Mouse (Mus musculus): ENCODE data around the gene Gar1.

DNA sequence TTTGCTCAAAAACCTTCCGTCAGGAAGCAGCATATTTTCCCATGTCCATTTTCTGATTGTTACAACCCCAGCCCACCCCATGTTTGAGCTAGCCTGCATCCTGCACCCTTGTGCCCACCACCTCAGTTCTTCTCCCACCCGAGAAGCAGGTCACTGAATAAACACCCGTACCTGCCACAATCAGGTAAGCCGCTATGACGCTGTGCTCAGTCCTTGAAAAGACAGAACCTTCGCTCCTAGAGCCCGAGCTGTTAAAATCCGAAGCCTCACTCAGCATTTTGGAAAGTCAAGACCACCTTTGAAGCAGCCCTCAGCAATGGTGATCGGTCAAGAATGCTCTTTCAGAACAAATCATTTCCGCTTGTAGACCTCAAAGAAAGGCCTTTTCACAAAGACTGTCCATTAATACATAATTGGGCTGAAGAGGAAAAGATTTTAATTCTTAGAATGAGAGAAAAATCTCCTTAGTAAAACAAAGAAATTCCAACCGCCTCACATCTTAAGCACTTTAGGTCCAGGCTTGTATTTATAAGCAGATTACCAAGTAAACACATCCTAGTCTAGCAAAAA lies 8.9 kb downstream of the Gar1 start, which contains the start of gene Rrh:
- TF ChIP-seq TAL1 (IDR thresholded peaks at IDR 0.05; ENCODE audit: low read length) (no peak), GATA1 (IDR thresholded peaks at IDR 0.05; ENCODE audit: low read length) (no peak)

All from erythroblast, embryonic 14.5 days (primary cell).